Mouse (Mus musculus) heart, postnatal 14 days (tissue): ENCODE data around the gene Id3. TPM values are rescaled to one million over a fixed set of nuclear protein-coding genes. Genes with fewer than 3 reads are reported as not detected.
A peak's percentile ranks its signal among the peaks of the same experiment; 100 is the strongest.

ENCODE experiments used
- DNase-seq, 2 experiments: peaks; one replicate each; pipeline ENCODE4 v3.0.0; 2021 to 2022
- intact Hi-C: fragments of 180-260 bp; cut with DNase I; formaldehyde crosslinking; loops from one replicate; pipeline ENCODE4 v1.15.1; 2025
- total RNA-seq, 2 experiments: library from RNA; stranded (reverse); gene quantifications; 2 replicates each; pipeline ENCODE4 v1.2.3; 2021

Id3 gene
- total RNA-seq, 2 experiments from 2014 or later, result 85.4 to 93.7 TPM

- intact Hi-C loops, result no loop called here
- no peak for DNase-seq
Measured at GRCm38 (mm10) chr4:136123111-136123791, 20.0 kb upstream of the Id3 start.

- intact Hi-C loops, result no loop called here
- no peak for DNase-seq
Measured at GRCm38 (mm10) chr4:136123792-136124161, 19.5 kb upstream of the Id3 start.

- intact Hi-C loops, result no loop called here
- DNase-seq, result no peak
Measured at GRCm38 (mm10) chr4:136124581-136124980, 18.7 kb upstream of the Id3 start.

- intact Hi-C loops, result no loop called here
- DNase-seq, result no peak
Measured at GRCm38 (mm10) chr4:136125458-136125857, 17.8 kb upstream of the Id3 start.

GRCm38 (mm10) chr4:136126019-136126418, 17.3 kb upstream of the Id3 start:
- intact Hi-C loops, result no loop called here
- DNase-seq, result no peak

- intact Hi-C loops, result no loop called here
- DNase-seq, result no peak
Measured at GRCm38 (mm10) chr4:136127670-136128069, 15.6 kb upstream of the Id3 start.

- DNase-seq, result no peak
- intact Hi-C loops, result no loop called here
Measured at GRCm38 (mm10) chr4:136129842-136130241, 13.5 kb upstream of the Id3 start.

- DNase-seq, result no peak
- intact Hi-C loops, result no loop called here
Measured at GRCm38 (mm10) chr4:136133801-136134200, 9.5 kb upstream of the Id3 start.

GRCm38 (mm10) chr4:136134418-136134977, 8.8 kb upstream of the Id3 start:
- DNase-seq, result peak in 1 of 2 experiments; percentile 37

GRCm38 (mm10) chr4:136134978-136135873, 8.1 kb upstream of the Id3 start:
- intact Hi-C loops, result no loop called here
- DNase-seq, result peak; percentile 73 to 76

More at GRCm38 (mm10) chr4:136134418-136134977, 8.8 kb upstream of the Id3 start:
- intact Hi-C loops, result no loop called here

- intact Hi-C loops, result no loop called here
- peak; percentile 38 for DNase-seq
Measured at GRCm38 (mm10) chr4:136135874-136136728, 7.2 kb upstream of the Id3 start.

- intact Hi-C loops, result no loop called here
- peak in 1 of 2 experiments; percentile 36 for DNase-seq
Measured at GRCm38 (mm10) chr4:136139326-136140110, 3.8 kb upstream of the Id3 start.

GRCm38 (mm10) chr4:136140327-136141250, 2.7 kb upstream of the Id3 start:
- peak; percentile 96 for DNase-seq
- intact Hi-C loops, result no loop called here

GRCm38 (mm10) chr4:136142267-136143192, 767 bp upstream of the Id3 start:
- intact Hi-C loops, result no loop called here
- DNase-seq, result peak in 1 of 2 experiments; percentile 27

- peak; percentile 87 for DNase-seq
- intact Hi-C loops, result no loop called here
Measured at GRCm38 (mm10) chr4:136144126-136144926, 1.0 kb downstream of the Id3 start.

- intact Hi-C loops, result no loop called here
- DNase-seq, result no peak
Measured at GRCm38 (mm10) chr4:136144927-136145292, 1.6 kb downstream of the Id3 start.
